In genomic region chr15:4067273-4067990, GRCm38 (mm10) we compare ENCODE assay signal across 28 mouse cellular contexts. TPM values are rescaled to one million over a fixed set of nuclear protein-coding genes. Genes with fewer than 3 reads are reported as not detected.
DNase-seq lines count a peak whose midpoint lies in the region; ATAC-seq and TF ChIP-seq lines count a peak whose summit lies in the region.
"Had no signal": no experiment of that assay in that cellular context is flagged by ENCODE, and none has a peak within 500 bp of the region (broad histone marks: within the 10 kb centered on the region; RNA-seq: fewer than 3 reads in every experiment).

No protein-coding gene starts in this region.

- WGBS in midbrain, postnatal 0 days, result 81% methylated on average over 5 of the region's 5 CpGs
- WGBS in midbrain, embryonic 14.5 days, result 79% methylated on average over 5 of the region's 5 CpGs
- 59% methylated on average over 5 of the region's 5 CpGs for WGBS in forebrain, embryonic 15.5 days

- H3K36me3 ChIP-seq in midbrain, postnatal 0 days (ENCODE audit: insufficient read depth, low read length), result peaks cover 13% of the 10 kb centered on the region; the same call in 1 of the 2 replicates
- H3K36me3 ChIP-seq in midbrain, embryonic 14.5 days (ENCODE audit: control insufficient read depth, insufficient read depth, low read length), result 0 out of 2 replicates have a peak, but pooled peaks cover 7% of the 10 kb centered on the region
- peaks cover 5% of the 10 kb centered on the region; the same call in 1 of the 2 replicates for H3K36me3 ChIP-seq in forebrain, embryonic 15.5 days
- H3K36me3 ChIP-seq: G1E; liver, embryonic 15.5 days had no signal

- H3K4me2 ChIP-seq in midbrain, postnatal 0 days (ENCODE audit: low read depth, low read length, poor library complexity, severe bottlenecking), result no peak overlapping the region
- H3K4me2 ChIP-seq in midbrain, embryonic 14.5 days (ENCODE audit: low read length), result no peak overlapping the region
- no peak overlapping the region for H3K4me2 ChIP-seq in forebrain, embryonic 15.5 days (replicated peaks)
- H3K4me2 ChIP-seq: embryonic facial prominence, embryonic 13.5 days; heart, embryonic 15.5 days; hindbrain, embryonic 13.5 days; intestine, embryonic 15.5 days; liver, embryonic 15.5 days; lung, embryonic 15.5 days; midbrain, embryonic 11.5 days; neural tube, embryonic 13.5 days had no signal

- TF ChIP-seq CTCF in midbrain, postnatal 0 days (IDR thresholded peaks at IDR 0.05), result no peak

- no peak overlapping the region for H3K4me3 ChIP-seq in midbrain, postnatal 0 days (ENCODE audit: low read depth, low read length)
- no peak overlapping the region for H3K4me3 ChIP-seq in midbrain, embryonic 14.5 days (replicated peaks; ENCODE audit: low read depth, low read length)
- H3K4me3 ChIP-seq in forebrain, embryonic 15.5 days, result no peak overlapping the region
- H3K4me3 ChIP-seq: embryonic facial prominence, embryonic 13.5 days; forebrain, embryonic 10.5 days; heart, embryonic 10.5 days; heart, embryonic 15.5 days; hindbrain, embryonic 13.5 days; intestine, embryonic 15.5 days; liver, embryonic 15.5 days; lung, embryonic 15.5 days; neural tube, embryonic 13.5 days had no signal

- no peaks in the 10 kb centered on the region for H3K27me3 ChIP-seq in midbrain, postnatal 0 days (ENCODE audit: insufficient read depth, low read length)
- H3K27me3 ChIP-seq in midbrain, embryonic 14.5 days (ENCODE audit: control insufficient read depth, insufficient read depth, low read length), result no peaks in the 10 kb centered on the region
- H3K27me3 ChIP-seq in forebrain, embryonic 15.5 days, result no peaks in the 10 kb centered on the region
- H3K27me3 ChIP-seq: embryonic facial prominence, embryonic 13.5 days; heart, embryonic 15.5 days; hindbrain, embryonic 13.5 days; intestine, embryonic 15.5 days; liver, embryonic 15.5 days; lung, embryonic 15.5 days; neural tube, embryonic 13.5 days; Patski had no signal

- no peak for ATAC-seq in midbrain, postnatal 0 days (ENCODE audit: low FRiP score)
- ATAC-seq in midbrain, embryonic 14.5 days (ENCODE audit: low FRiP score, low TSS enrichment), result no peak
- no peak for ATAC-seq in forebrain, embryonic 15.5 days (replicated peaks)
- ATAC-seq in megakaryocyte progenitor cell, adult 5-6 weeks (replicated peaks; ENCODE audit: poor library complexity), result no peak
- ATAC-seq: forebrain, embryonic 16.5 days; intestine, embryonic 15.5 days; Patski had no signal

- DNase-seq in heart, adult 11 months, result peak; percentile 54
- DNase-seq in heart, adult 8-10 months (ENCODE audit: low spot score), result no peak
- DNase-seq in midbrain, postnatal 0 days (ENCODE audit: low spot score), result peak; percentile 61
- no peak for DNase-seq in midbrain, embryonic 14.5 days
- DNase-seq in cerebellum, adult 9-11 months, result peak; percentile 67
- DNase-seq: adrenal gland, postnatal 10 days; embryo, embryonic 11 days; kidney, adult 2 months; kidney, postnatal 4 days; layer of hippocampus, postnatal 36 days; right cerebral cortex, postnatal 4 days; thymus, adult 2 months; thymus, postnatal 36 days had no signal

- H3K27ac ChIP-seq in midbrain, postnatal 0 days (ENCODE audit: low read depth, low read length), result no peak overlapping the region
- H3K27ac ChIP-seq in midbrain, embryonic 14.5 days (replicated peaks; ENCODE audit: low read depth, low read length), result no peak overlapping the region
- H3K27ac ChIP-seq in forebrain, embryonic 15.5 days (replicated peaks), result no peak overlapping the region
- H3K27ac ChIP-seq: embryonic facial prominence, embryonic 13.5 days; forebrain, embryonic 10.5 days; heart, embryonic 10.5 days; heart, embryonic 15.5 days; hindbrain, embryonic 13.5 days; intestine, embryonic 15.5 days; liver, embryonic 15.5 days; lung, embryonic 15.5 days; neural tube, embryonic 13.5 days had no signal

- no peaks in the 10 kb centered on the region for H3K9me3 ChIP-seq in midbrain, postnatal 0 days (ENCODE audit: low read length)
- no peaks in the 10 kb centered on the region for H3K9me3 ChIP-seq in midbrain, embryonic 14.5 days (ENCODE audit: control insufficient read depth, low read length)
- no peaks in the 10 kb centered on the region for H3K9me3 ChIP-seq in forebrain, embryonic 15.5 days
- H3K9me3 ChIP-seq: embryonic facial prominence, embryonic 13.5 days; forebrain, embryonic 10.5 days; G1E; heart, embryonic 10.5 days; heart, embryonic 15.5 days; hindbrain, embryonic 13.5 days; intestine, embryonic 15.5 days; liver, embryonic 15.5 days; lung, embryonic 15.5 days; neural tube, embryonic 13.5 days had no signal

- H3K4me1 ChIP-seq in midbrain, postnatal 0 days (ENCODE audit: insufficient read depth, low read length), result no peaks in the 10 kb centered on the region
- H3K4me1 ChIP-seq in midbrain, embryonic 14.5 days (ENCODE audit: control insufficient read depth, insufficient read depth, low read length), result no peaks in the 10 kb centered on the region
- H3K4me1 ChIP-seq in forebrain, embryonic 15.5 days, result no peaks in the 10 kb centered on the region
- H3K4me1 ChIP-seq: embryonic facial prominence, embryonic 13.5 days; forebrain, embryonic 10.5 days; hindbrain, embryonic 13.5 days; intestine, embryonic 15.5 days; liver, embryonic 15.5 days; lung, embryonic 15.5 days; neural tube, embryonic 13.5 days had no signal

- H3K9ac ChIP-seq in midbrain, postnatal 0 days (replicated peaks; ENCODE audit: low read length, poor library complexity, severe bottlenecking), result no peak overlapping the region
- H3K9ac ChIP-seq in midbrain, embryonic 14.5 days (replicated peaks; ENCODE audit: low read length), result no peak overlapping the region
- H3K9ac ChIP-seq in forebrain, embryonic 15.5 days (replicated peaks), result no peak overlapping the region
- H3K9ac ChIP-seq: embryonic facial prominence, embryonic 13.5 days; heart, embryonic 15.5 days; hindbrain, embryonic 13.5 days; intestine, embryonic 15.5 days; liver, embryonic 15.5 days; lung, embryonic 15.5 days; neural tube, embryonic 13.5 days had no signal

RNA-seq across cellular contexts. Expression of gene Oxct1, which starts 41.2 kb away (rescaled TPM):
- 1,000 to 10,000 TPM; 1,258 to 1,664 (median 1,451) TPM for total RNA-seq in heart, adult 8-10 months (2022)
- total RNA-seq in midbrain, postnatal 0 days (2014; rRNA removed), result 240 and 266 TPM in 2 replicates
- 454 and 461 TPM in 2 replicates for polyA plus RNA-seq in midbrain, postnatal 0 days (2015; fragmentation: Nextera tagmentation; extraction: Ambion mirVana)
- 257 and 293 TPM in 2 replicates for polyA plus RNA-seq in midbrain, embryonic 14.5 days (2014; fragmentation: Nextera tagmentation; extraction: Ambion mirVana)
- 257 and 282 TPM in 2 replicates for polyA plus RNA-seq in forebrain, embryonic 15.5 days (2015; fragmentation: Nextera tagmentation; extraction: Ambion mirVana)
- total RNA-seq in megakaryocyte progenitor cell, adult 5-6 weeks (2015), result 74.1 and 83.8 TPM in 2 replicates
- 257 and 287 TPM in 2 replicates for total RNA-seq in megakaryocyte progenitor cell, adult 5-6 weeks (2017)

Comparison
In these comparisons a context has a peak if more than half of its experiments do, and no peak if none do; other contexts are left out.
1. DNase-seq: peak in heart, adult 11 months (single experiment), midbrain, postnatal 0 days (single experiment) and cerebellum, adult 9-11 months (single experiment); none in heart, adult 8-10 months (single experiment) and midbrain, embryonic 14.5 days (single experiment).